Mouse (Mus musculus) hindbrain, embryonic 16.5 days (tissue): ENCODE data around the gene Cyp46a1. TPM values are rescaled to one million over a fixed set of nuclear protein-coding genes. Genes with fewer than 3 reads are reported as not detected.
A peak's percentile ranks its signal among the peaks of the same experiment; 100 is the strongest.

Experiments
- ATAC-seq: fragments of 200-750 bp; cut with Nextera tagmentation; 2 replicates; pipeline ENCODE4 v1.8.0; 2017; ENCODE audit warnings: moderate TSS enrichment, moderate library complexity
- H3K27ac ChIP-seq: fragments of 300-500 bp; sonication (generic); 2 replicates; pipeline ENCODE4 v1.5.1; 2014; ENCODE audit warnings: low read depth, mild to moderate bottlenecking, control low read depth, low read length, moderate library complexity
- H3K27me3 ChIP-seq: fragments of 300-500 bp; sonication (generic); replicated peaks from 2 replicates; pipeline ENCODE4 v1.6.1; 2014; ENCODE audit warnings: low read length; ENCODE audit not compliant: control insufficient read depth, insufficient read depth
- H3K36me3 ChIP-seq: fragments of 300-500 bp; sonication (generic); 2 replicates; pipeline ENCODE4 v1.6.1; 2014; ENCODE audit warnings: mild to moderate bottlenecking, low read length, moderate library complexity, mixed read lengths; ENCODE audit not compliant: control insufficient read depth, insufficient read depth
- H3K4me1 ChIP-seq: fragments of 300-500 bp; sonication (generic); 2 replicates; pipeline ENCODE4 v1.6.1; 2014; ENCODE audit warnings: low read depth, low read length; ENCODE audit not compliant: control insufficient read depth, insufficient read depth
- H3K4me2 ChIP-seq: fragments of 300-500 bp; sonication (generic); 2 replicates; pipeline ENCODE4 v1.6.1; 2014; ENCODE audit warnings: mild to moderate bottlenecking, low read length, control low read depth, moderate library complexity
- H3K4me3 ChIP-seq: fragments of 300-500 bp; sonication (generic); 2 replicates; pipeline ENCODE4 v1.5.1; 2014; ENCODE audit warnings: mild to moderate bottlenecking, low read length, control low read depth, moderate library complexity
- H3K9ac ChIP-seq: fragments of 300-500 bp; sonication (generic); 2 replicates; pipeline ENCODE4 v1.6.1; 2014; ENCODE audit warnings: low read depth, mild to moderate bottlenecking, control low read depth, low read length, moderate library complexity
- H3K9me3 ChIP-seq: fragments of 300-500 bp; sonication (generic); 2 replicates; pipeline ENCODE4 v1.6.1; 2014; ENCODE audit warnings: mild to moderate bottlenecking, low read length, moderate library complexity; ENCODE audit not compliant: control insufficient read depth
- WGBS: fragments of 180-500 bp; shearing (Covaris S2); extraction: QIAGEN DNeasy Blood & Tissue Kit; methylation state at CpG from one replicate; pipeline ENCODE4 v1.1.7; 2014; 5-methylcytosine and 5-hydroxymethylcytosine counted together
- polyA plus RNA-seq: library from polyadenylated mRNA; unstranded; fragments of >200 nt; fragmentation: Nextera tagmentation; extraction: Ambion mirVana; gene quantifications from 2 replicates; pipeline ENCODE4 v1.2.1, GENCODE M21; 2015

The Cyp46a1 gene
- polyA plus RNA-seq, 1 experiment from 2014 or later, result 40.1 TPM

- H3K4me2 ChIP-seq, result no peak overlapping the region
- WGBS, result 39% methylated on average over 13 of the region's 13 CpGs
- H3K9me3 ChIP-seq, result no peaks in the 10 kb centered on the region
- H3K4me3 ChIP-seq, result no peak overlapping the region
- no peaks in the 10 kb centered on the region for H3K27me3 ChIP-seq
- ATAC-seq, result peak; percentile 67
- no peaks in the 10 kb centered on the region for H3K36me3 ChIP-seq
- H3K4me1 ChIP-seq, result peaks cover 8% of the 10 kb centered on the region
- no peak overlapping the region for H3K27ac ChIP-seq
- 0 out of 2 replicates have a peak overlapping the region, but pooled peaks have one; percentile 17 for H3K9ac ChIP-seq
Observed at GRCm38 (mm10) chr12:108386476-108387232, 52.5 kb downstream of the Cyp46a1 start.

GRCm38 (mm10) chr12:108389718-108390117, 55.5 kb downstream of the Cyp46a1 start:
- Histone ChIP-seq H3K27ac (no peak overlapping the region), H3K4me1 (peaks cover 14% of the 10 kb centered on the region), H3K4me3 (no peak overlapping the region), H3K9ac (no peak overlapping the region), H3K36me3 (no peaks in the 10 kb centered on the region), H3K9me3 (no peaks in the 10 kb centered on the region), H3K27me3 (no peaks in the 10 kb centered on the region), H3K4me2 (no peak overlapping the region)
- WGBS, result 45% methylated on average over 3 of the region's 3 CpGs
- ATAC-seq, result no peak

GRCm38 (mm10) chr12:108392254-108393044, 58.3 kb downstream of the Cyp46a1 start:
- no peaks in the 10 kb centered on the region for H3K27me3 ChIP-seq
- no peak overlapping the region for H3K9ac ChIP-seq
- H3K4me1 ChIP-seq, result peaks cover 25% of the 10 kb centered on the region
- no peak overlapping the region for H3K4me2 ChIP-seq
- no peak overlapping the region for H3K27ac ChIP-seq
- no peak for ATAC-seq
- 68% methylated on average over 12 of the region's 12 CpGs for WGBS
- no peaks in the 10 kb centered on the region for H3K9me3 ChIP-seq
- H3K36me3 ChIP-seq, result no peaks in the 10 kb centered on the region
- H3K4me3 ChIP-seq, result no peak overlapping the region

GRCm38 (mm10) chr12:108393082-108393481, 58.9 kb downstream of the Cyp46a1 start:
- H3K9me3 ChIP-seq, result no peaks in the 10 kb centered on the region
- H3K9ac ChIP-seq, result no peak overlapping the region
- no peaks in the 10 kb centered on the region for H3K36me3 ChIP-seq
- no peak overlapping the region for H3K4me2 ChIP-seq
- H3K4me1 ChIP-seq, result peaks cover 25% of the 10 kb centered on the region
- 77% methylated on average over 4 of the region's 4 CpGs for WGBS
- H3K4me3 ChIP-seq, result no peak overlapping the region
- H3K27ac ChIP-seq, result no peak overlapping the region
- H3K27me3 ChIP-seq, result no peaks in the 10 kb centered on the region
- no peak for ATAC-seq

GRCm38 (mm10) chr12:108393637-108394036, 59.5 kb downstream of the Cyp46a1 start:
- no peak for ATAC-seq
- WGBS, result 83% methylated on average over 4 of the region's 4 CpGs
- peaks cover 25% of the 10 kb centered on the region for H3K4me1 ChIP-seq

GRCm38 (mm10) chr12:108394534-108395284, 60.5 kb downstream of the Cyp46a1 start:
- H3K27ac ChIP-seq, result 0 out of 2 replicates have a peak overlapping the region, but pooled peaks have one; percentile 23
- 86% methylated on average over 17 of the region's 17 CpGs for WGBS

More at GRCm38 (mm10) chr12:108393637-108394036, 59.5 kb downstream of the Cyp46a1 start:
- Histone ChIP-seq H3K9ac (no peak overlapping the region), H3K27me3 (no peaks in the 10 kb centered on the region), H3K9me3 (no peaks in the 10 kb centered on the region), H3K4me3 (no peak overlapping the region), H3K4me2 (no peak overlapping the region), H3K27ac (no peak overlapping the region), H3K36me3 (no peaks in the 10 kb centered on the region)

GRCm38 (mm10) chr12:108395285-108395660, 61.1 kb downstream of the Cyp46a1 start:
- peaks cover 25% of the 10 kb centered on the region for H3K4me1 ChIP-seq
- WGBS, result 69% methylated on average over 6 of the region's 6 CpGs
- no peaks in the 10 kb centered on the region for H3K9me3 ChIP-seq
- no peak overlapping the region for H3K9ac ChIP-seq
- peak overlapping the region; percentile 78 for H3K27ac ChIP-seq
- no peak overlapping the region for H3K4me2 ChIP-seq
- ATAC-seq, result no peak
- no peaks in the 10 kb centered on the region for H3K27me3 ChIP-seq
- no peak overlapping the region for H3K4me3 ChIP-seq
- no peaks in the 10 kb centered on the region for H3K36me3 ChIP-seq

More at GRCm38 (mm10) chr12:108394534-108395284, 60.5 kb downstream of the Cyp46a1 start:
- no peak overlapping the region for H3K4me2 ChIP-seq
- H3K4me3 ChIP-seq, result no peak overlapping the region
- no peak overlapping the region for H3K9ac ChIP-seq
- H3K36me3 ChIP-seq, result no peaks in the 10 kb centered on the region
- H3K9me3 ChIP-seq, result no peaks in the 10 kb centered on the region
- H3K27me3 ChIP-seq, result no peaks in the 10 kb centered on the region
- H3K4me1 ChIP-seq, result peaks cover 25% of the 10 kb centered on the region
- no peak for ATAC-seq

GRCm38 (mm10) chr12:108396081-108396947, 62.1 kb downstream of the Cyp46a1 start:
- ATAC-seq, result peak; percentile 95

More at GRCm38 (mm10) chr12:108396081-108396947, 62.1 kb downstream of the Cyp46a1 start:
- Histone ChIP-seq H3K9ac (no peak overlapping the region), H3K4me1 (peaks cover 25% of the 10 kb centered on the region), H3K27me3 (no peaks in the 10 kb centered on the region), H3K4me2 (no peak overlapping the region), H3K4me3 (no peak overlapping the region), H3K9me3 (no peaks in the 10 kb centered on the region), H3K27ac (peak overlapping the region; percentile 78), H3K36me3 (no peaks in the 10 kb centered on the region)
- WGBS, result 39% methylated on average over 11 of the region's 11 CpGs
